Mouse (Mus musculus) intestine, postnatal 0 days (tissue): Measurements from ENCODE around the gene Nectin3. TPM values are rescaled to one million over a fixed set of nuclear protein-coding genes. Genes with fewer than 3 reads are reported as not detected.

Experiments used
- ATAC-seq: fragments of 200-750 bp; cut with Nextera tagmentation; 2 replicates; pipeline ENCODE4 v1.8.0; 2017; ENCODE audit warnings: mild to moderate bottlenecking, moderate TSS enrichment, moderate library complexity
- H3K27ac ChIP-seq: fragments of 300-500 bp; sonication (generic); 2 replicates; pipeline ENCODE4 v1.5.1; 2014; ENCODE audit warnings: mild to moderate bottlenecking, low read depth, low read length, moderate library complexity
- H3K27me3 ChIP-seq: fragments of 300-500 bp; sonication (generic); replicated peaks from 2 replicates; pipeline ENCODE4 v1.6.1; 2014; ENCODE audit warnings: low read length, mixed read lengths; ENCODE audit not compliant: control insufficient read depth, insufficient read depth
- H3K36me3 ChIP-seq: fragments of 300-500 bp; sonication (generic); 2 replicates; pipeline ENCODE4 v1.6.1; 2014; ENCODE audit warnings: mild to moderate bottlenecking, moderate library complexity; ENCODE audit not compliant: control insufficient read depth, insufficient read depth
- H3K4me1 ChIP-seq: fragments of 300-500 bp; sonication (generic); replicated peaks from 2 replicates; pipeline ENCODE4 v1.6.1; 2014; ENCODE audit warnings: antibody characterized with exemption, low read length, mixed read lengths; ENCODE audit not compliant: control insufficient read depth, insufficient read depth
- H3K4me2 ChIP-seq: fragments of 300-500 bp; sonication (generic); replicated peaks from 2 replicates; pipeline ENCODE4 v1.6.1; 2014; ENCODE audit warnings: low read depth, mild to moderate bottlenecking, moderate library complexity
- H3K4me3 ChIP-seq: fragments of 300-500 bp; sonication (generic); 2 replicates; pipeline ENCODE4 v1.5.1; 2014; ENCODE audit warnings: low read depth, low read length
- H3K9ac ChIP-seq: fragments of 300-500 bp; sonication (generic); 2 replicates; pipeline ENCODE4 v1.6.1; 2014; ENCODE audit warnings: mild to moderate bottlenecking, low read depth, low read length
- H3K9me3 ChIP-seq: fragments of 300-500 bp; sonication (generic); 2 replicates; pipeline ENCODE4 v1.6.1; 2016; ENCODE audit warnings: mixed run types; ENCODE audit not compliant: control insufficient read depth
- CTCF ChIP-seq: sonication (generic); IDR thresholded peaks from 2 replicates; pipeline ENCODE4 v1.5.1; 2016; ENCODE audit warnings: low read depth, mild to moderate bottlenecking, control low read depth, antibody characterized with exemption, moderate library complexity
- WGBS: fragments of 180-500 bp; shearing (Covaris S2); extraction: QIAGEN DNeasy Blood & Tissue Kit; methylation state at CpG from one replicate; pipeline ENCODE4 v1.1.7; 2014; 5-methylcytosine and 5-hydroxymethylcytosine counted together
- polyA plus RNA-seq: library from polyadenylated mRNA; unstranded; fragments of >200 nt; fragmentation: Nextera tagmentation; extraction: Ambion mirVana; gene quantifications from 2 replicates; pipeline ENCODE4 v1.2.1, GENCODE M21; 2015

Nectin3 gene
- polyA plus RNA-seq, 1 experiment from 2014 or later, result 36.7 TPM

DNA sequence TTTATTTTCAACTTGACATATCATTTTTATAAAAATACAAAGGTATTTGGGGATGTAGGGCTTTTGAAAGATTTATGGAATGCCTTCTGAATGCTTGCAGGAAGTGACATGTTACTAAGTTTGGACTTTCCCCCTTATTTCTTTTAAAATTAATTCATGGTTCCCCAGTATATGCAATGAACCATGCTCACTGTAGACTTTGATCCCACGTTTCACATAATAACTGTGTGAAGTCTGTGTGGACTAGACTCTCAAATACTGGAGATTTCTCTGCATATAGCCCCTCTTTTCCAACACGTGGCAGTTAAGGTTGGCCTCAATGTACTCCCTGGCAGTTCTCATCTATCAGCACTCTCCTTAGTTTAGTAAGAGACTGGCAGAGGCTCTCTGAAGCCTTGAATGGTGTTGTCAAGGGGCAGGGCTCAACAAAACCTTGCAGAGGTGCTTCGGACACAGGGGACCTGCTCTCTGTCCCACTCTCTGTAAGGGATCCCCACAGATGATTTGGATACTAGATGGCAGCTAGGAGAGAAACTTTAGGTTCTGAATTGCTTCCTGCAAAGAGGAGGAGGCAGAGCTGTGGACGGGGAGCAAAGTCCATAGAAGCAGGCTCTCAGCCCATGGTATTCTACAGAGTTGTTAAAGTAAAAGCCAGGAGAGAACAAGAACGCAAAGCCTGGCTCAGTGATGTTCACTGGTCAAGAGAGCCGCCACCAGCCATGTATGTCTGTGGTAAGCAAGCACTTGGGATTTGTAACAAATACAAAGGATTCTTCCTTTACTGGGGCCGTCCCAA is 91.3 kb downstream of the Nectin3 start:
- ATAC-seq, result peak; percentile 80
- no peaks in the 10 kb centered on the region for H3K4me1 ChIP-seq
- H3K4me2 ChIP-seq, result 0 out of 2 replicates have a peak overlapping the region, but pooled peaks have one; percentile 21
- H3K36me3 ChIP-seq, result peaks cover 4% of the 10 kb centered on the region; the same call in 1 of the 2 replicates
- H3K27me3 ChIP-seq, result no peaks in the 10 kb centered on the region
- no peak for TF ChIP-seq CTCF
- H3K27ac ChIP-seq, result peak overlapping the region; percentile 62; the same call in 1 of the 2 replicates
- H3K9me3 ChIP-seq, result no peaks in the 10 kb centered on the region
- no peak overlapping the region for H3K4me3 ChIP-seq
- H3K9ac ChIP-seq, result no peak overlapping the region
- 67% methylated on average over 7 of the region's 7 CpGs for WGBS

DNA sequence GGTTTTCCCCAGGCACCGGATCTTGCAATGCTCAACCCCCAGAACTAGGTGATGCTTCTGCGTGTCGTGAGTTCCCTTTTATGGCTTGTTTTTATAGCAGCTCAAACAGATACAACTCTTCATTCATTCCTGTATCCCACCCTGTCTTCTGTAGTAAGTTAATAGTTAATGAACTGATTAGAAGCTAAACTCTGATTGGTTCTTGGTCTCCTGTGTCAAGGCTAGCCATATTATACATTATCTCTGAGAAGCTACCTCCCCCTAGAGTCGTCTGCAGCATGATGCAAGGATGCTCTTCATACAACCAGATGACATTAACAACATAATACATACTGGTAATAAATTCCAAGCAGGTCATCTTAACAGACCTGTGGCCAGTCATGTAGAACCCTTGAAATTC is 100.4 kb downstream of the Nectin3 start:
- TF ChIP-seq CTCF, result no peak; the same call in 1 of the 2 replicates
- Histone ChIP-seq H3K9ac (no peak overlapping the region), H3K4me2 (no peak overlapping the region), H3K4me1 (no peaks in the 10 kb centered on the region), H3K27me3 (no peaks in the 10 kb centered on the region), H3K36me3 (0 out of 2 replicates have a peak, but pooled peaks cover 10% of the 10 kb centered on the region), H3K4me3 (no peak overlapping the region), H3K9me3 (no peaks in the 10 kb centered on the region), H3K27ac (no peak overlapping the region)
- WGBS, result 44% methylated on average over 4 of the region's 4 CpGs
- no peak for ATAC-seq

DNA sequence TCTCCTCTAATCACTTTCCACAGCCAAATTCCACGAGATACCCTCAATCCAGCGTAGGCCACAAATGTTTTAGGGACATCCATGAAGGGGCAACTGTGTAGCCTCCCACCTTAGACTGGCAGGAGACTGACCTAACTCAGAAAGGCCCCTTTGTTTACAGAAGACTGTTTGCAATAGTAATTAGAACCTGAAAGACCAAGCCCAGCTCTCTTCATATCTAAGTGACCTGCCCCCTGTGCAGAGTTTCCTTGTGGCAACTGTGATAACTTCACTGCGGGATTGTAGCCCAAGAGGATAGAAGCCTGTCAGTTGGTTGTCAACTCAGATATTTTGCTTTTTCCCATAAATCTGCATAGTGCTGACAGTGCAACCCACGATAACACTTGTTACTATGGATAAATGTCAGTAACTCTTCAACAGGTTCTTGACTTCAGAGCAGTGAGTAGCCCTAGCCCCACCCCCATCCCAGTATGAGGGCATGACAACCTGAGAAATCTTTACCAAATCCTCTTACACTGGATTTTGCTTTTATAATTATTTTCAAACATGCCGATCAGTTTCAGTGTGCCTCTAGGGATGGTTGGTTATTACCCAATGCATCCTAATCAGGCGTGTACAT is 108.8 kb downstream of the Nectin3 start:
- Histone ChIP-seq H3K9me3 (no peaks in the 10 kb centered on the region), H3K4me2 (no peak overlapping the region), H3K9ac (no peak overlapping the region), H3K4me3 (no peak overlapping the region), H3K36me3 (no peaks in the 10 kb centered on the region), H3K27ac (no peak overlapping the region), H3K4me1 (0 out of 2 replicates have a peak, but pooled peaks cover 2% of the 10 kb centered on the region), H3K27me3 (no peaks in the 10 kb centered on the region)
- no peak for TF ChIP-seq CTCF
- 61% methylated on average over 6 of the region's 6 CpGs for WGBS
- no peak for ATAC-seq

DNA sequence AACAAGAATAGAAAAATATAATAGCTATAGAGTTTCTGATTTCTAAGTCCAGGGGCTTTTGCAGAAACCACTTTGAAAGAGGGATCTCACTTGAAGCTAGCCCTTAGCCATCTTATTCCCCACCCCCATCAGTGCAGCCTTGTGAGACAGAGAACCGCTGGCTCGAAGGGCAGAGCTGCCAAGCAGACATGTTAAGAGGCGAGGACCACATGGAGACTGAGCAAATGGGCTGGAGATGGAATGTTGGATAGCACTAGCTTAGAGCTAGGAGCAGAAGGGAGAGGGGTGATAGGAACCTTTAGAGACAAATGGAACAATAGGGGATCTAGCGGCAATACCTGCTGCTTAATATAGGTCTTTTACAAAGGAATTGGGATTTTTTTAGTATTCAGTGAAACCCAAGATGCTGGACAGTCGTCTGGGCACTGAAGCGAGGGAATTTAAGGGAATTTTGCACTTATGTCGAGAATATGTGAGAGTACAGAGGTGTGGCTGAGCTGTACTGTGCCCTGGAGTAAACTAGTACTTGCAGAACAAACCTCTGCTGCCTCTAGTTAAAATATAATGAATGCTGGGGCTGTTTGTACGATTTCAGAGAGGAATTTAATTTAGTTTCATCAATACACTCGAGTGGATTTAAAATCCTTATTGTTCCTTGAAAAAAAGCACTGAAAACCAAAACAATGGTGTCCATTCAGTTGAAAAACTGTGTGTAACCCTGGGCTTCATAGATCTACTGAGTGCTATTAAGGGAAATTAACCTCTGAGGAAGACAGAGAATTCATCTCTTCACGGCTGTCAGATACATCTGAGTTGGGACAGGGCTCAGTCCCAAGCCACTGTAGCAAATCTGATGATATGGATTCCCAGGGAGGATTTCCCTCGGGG is 109.6 kb downstream of the Nectin3 start:
- H3K9ac ChIP-seq, result no peak overlapping the region
- no peaks in the 10 kb centered on the region for H3K9me3 ChIP-seq
- H3K27me3 ChIP-seq, result no peaks in the 10 kb centered on the region
- H3K4me3 ChIP-seq, result no peak overlapping the region
- 65% methylated on average over 11 of the region's 11 CpGs for WGBS
- H3K36me3 ChIP-seq, result no peaks in the 10 kb centered on the region
- H3K4me2 ChIP-seq, result no peak overlapping the region
- H3K27ac ChIP-seq, result no peak overlapping the region
- TF ChIP-seq CTCF, result no peak
- ATAC-seq, result no peak
- 0 out of 2 replicates have a peak, but pooled peaks cover 2% of the 10 kb centered on the region for H3K4me1 ChIP-seq

DNA sequence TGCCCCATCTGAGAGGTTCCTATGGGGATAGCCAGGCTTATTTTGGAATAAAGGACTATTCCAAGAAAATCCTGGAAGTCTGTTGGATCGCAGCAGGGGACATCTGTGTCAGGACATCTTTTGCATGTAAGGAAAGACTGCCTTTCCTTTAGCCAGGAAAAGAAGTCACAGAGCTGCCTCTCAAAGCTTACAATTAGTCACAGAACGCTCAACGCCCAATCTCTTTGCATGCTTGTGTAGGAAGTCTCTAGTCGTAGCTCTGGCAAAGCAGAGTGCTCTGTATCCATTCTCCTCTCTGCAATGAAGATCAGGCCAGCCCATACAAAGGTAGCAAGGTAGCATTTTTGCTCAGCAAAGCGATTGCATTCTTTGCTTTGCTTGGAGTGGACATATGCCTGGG is 114.0 kb downstream of the Nectin3 start:
- H3K4me1 ChIP-seq, result no peaks in the 10 kb centered on the region
- TF ChIP-seq CTCF, result no peak
- no peak overlapping the region for H3K4me2 ChIP-seq
- no peak overlapping the region for H3K9ac ChIP-seq
- H3K4me3 ChIP-seq, result no peak overlapping the region
- no peaks in the 10 kb centered on the region for H3K27me3 ChIP-seq
- no peaks in the 10 kb centered on the region for H3K36me3 ChIP-seq
- H3K9me3 ChIP-seq, result no peaks in the 10 kb centered on the region
- H3K27ac ChIP-seq, result no peak overlapping the region
- WGBS, result 84% methylated on average over 5 of the region's 5 CpGs
- ATAC-seq, result no peak

DNA sequence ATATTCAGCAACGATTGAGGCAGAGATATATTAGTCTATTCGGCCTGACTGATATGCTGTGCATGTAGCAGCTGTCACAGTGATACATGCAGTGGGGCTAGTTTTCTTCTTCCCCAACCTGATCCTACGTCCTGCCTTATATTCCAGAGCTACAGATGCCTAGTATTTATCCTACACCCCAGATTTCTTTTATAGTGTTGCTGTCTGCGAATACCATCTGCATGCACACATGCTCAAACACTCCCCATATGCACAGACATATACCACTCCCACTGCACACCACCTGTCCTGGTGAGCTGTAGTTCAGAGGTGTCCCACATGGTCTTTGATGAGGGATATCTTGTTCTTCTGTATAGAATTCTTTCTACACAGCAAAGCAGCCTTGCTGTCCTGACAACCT is 115.0 kb downstream of the Nectin3 start:
- H3K4me1 ChIP-seq, result no peaks in the 10 kb centered on the region
- H3K9ac ChIP-seq, result no peak overlapping the region
- H3K27ac ChIP-seq, result no peak overlapping the region
- 91% methylated on average over 4 of the region's 4 CpGs for WGBS
- no peaks in the 10 kb centered on the region for H3K36me3 ChIP-seq
- no peak for TF ChIP-seq CTCF
- H3K27me3 ChIP-seq, result no peaks in the 10 kb centered on the region
- H3K4me3 ChIP-seq, result no peak overlapping the region
- H3K4me2 ChIP-seq, result no peak overlapping the region
- no peaks in the 10 kb centered on the region for H3K9me3 ChIP-seq
- ATAC-seq, result no peak
